Mouse (Mus musculus) heart, embryonic 11.5 days (tissue): ENCODE measurements around the gene Tdrd5. TPM values are rescaled to one million over a fixed set of nuclear protein-coding genes. Genes with fewer than 3 reads are reported as not detected.

Source experiments
- polyA plus RNA-seq: library from polyadenylated mRNA; unstranded; fragments of >200 nt; fragmentation: Nextera tagmentation; extraction: Ambion mirVana; gene quantifications from 2 replicates; pipeline ENCODE4 v1.2.1, GENCODE M21; 2014

Tdrd5 gene
- polyA plus RNA-seq, 1 experiment from 2014 or later, result not detected

Other genes with a start within 250 kb of the Tdrd5 start
- gene Fam163a, start 98.6 kb downstream of the Tdrd5 start, polyA plus RNA-seq, result 2.0 and 2.9 TPM in 2 replicates
- gene Nphs2, start 7.1 kb upstream of the Tdrd5 start, polyA plus RNA-seq, result not detected in 2 replicates
- gene Gm2000, start 62.4 kb upstream of the Tdrd5 start, polyA plus RNA-seq, result 735 and 772 TPM in 2 replicates
- 0.32 and 0.56 TPM in 2 replicates for gene Axdnd1, start 117.5 kb upstream of the Tdrd5 start, polyA plus RNA-seq
- gene Soat1, start 170.7 kb upstream of the Tdrd5 start, polyA plus RNA-seq, result 48.5 and 50.0 TPM in 2 replicates
- 0.35 and 0.66 TPM in 2 replicates for gene Gm10031, start 220.3 kb upstream of the Tdrd5 start, polyA plus RNA-seq